Mouse (Mus musculus) liver, adult 2 months (tissue): ENCODE data around the gene Tubgcp5. TPM values are rescaled to one million over a fixed set of nuclear protein-coding genes. Genes with fewer than 3 reads are reported as not detected.

Experiments used
- DNase-seq: peaks from one replicate; pipeline ENCODE4 v3.0.0-alpha.2; 2011; ENCODE audit warnings: low read depth, low spot score; ENCODE audit errors: extremely low read depth
- H3K27ac ChIP-seq: fragments of 200-500 bp; replicated peaks from 2 replicates; pipeline ENCODE4 v1.5.1; 2012; ENCODE audit warnings: low read depth, mild to moderate bottlenecking, control low read depth, inconsistent platforms, low read length; ENCODE audit not compliant: insufficient read depth
- H3K27me3 ChIP-seq: fragments of 200-500 bp; 2 replicates; pipeline ENCODE4 v1.6.1; 2012; ENCODE audit warnings: mild to moderate bottlenecking, moderate library complexity, low read length, inconsistent platforms; ENCODE audit not compliant: control insufficient read depth, insufficient read depth
- H3K36me3 ChIP-seq: fragments of 200-500 bp; 2 replicates; pipeline ENCODE4 v1.6.1; 2012; ENCODE audit warnings: low read length, inconsistent platforms; ENCODE audit not compliant: control insufficient read depth, insufficient read depth
- H3K4me1 ChIP-seq: fragments of 200-500 bp; 2 replicates; pipeline ENCODE4 v1.6.1; 2011; ENCODE audit warnings: low read length; ENCODE audit not compliant: control insufficient read depth, insufficient read depth
- H3K4me3 ChIP-seq: fragments of 200-500 bp; 2 replicates; pipeline ENCODE4 v1.5.1; 2011; ENCODE audit warnings: low read depth, mild to moderate bottlenecking, control low read depth, low read length, moderate library complexity; ENCODE audit not compliant: insufficient read depth
- H3K79me2 ChIP-seq: fragments of 200-500 bp; 2 replicates; pipeline ENCODE4 v1.6.1; 2012; ENCODE audit warnings: inconsistent platforms, mild to moderate bottlenecking, low read length, moderate library complexity; ENCODE audit not compliant: control insufficient read depth, insufficient read depth
- H3K9ac ChIP-seq: fragments of 200-500 bp; 2 replicates; pipeline ENCODE4 v1.6.1; 2012; ENCODE audit warnings: low read depth, mild to moderate bottlenecking, control low read depth, inconsistent platforms, low read length
- CTCF ChIP-seq: fragments of 200-500 bp; IDR thresholded peaks from 2 replicates; pipeline ENCODE4 v1.5.1; 2011; ENCODE audit warnings: low read depth, low read length, control low read depth
- POLR2A ChIP-seq: fragments of 200-500 bp; IDR thresholded peaks from 2 replicates; pipeline ENCODE4 v1.6.1; 2011; ENCODE audit warnings: low read length, control low read depth; ENCODE audit not compliant: insufficient read depth; ENCODE audit errors: extremely low read depth
- WGBS: fragments of 180-500 bp; shearing (Covaris S2); methylation state at CpG from one replicate; pipeline ENCODE4 v1.1.7; 2018; 5-methylcytosine and 5-hydroxymethylcytosine counted together
- polyA plus RNA-seq: library from polyadenylated mRNA; depleted of rRNA; stranded (reverse); fragments of >200 nt; gene quantifications from 2 replicates; pipeline ENCODE4 v1.2.3, GENCODE M21; 2012; rRNA removed
- total RNA-seq: library from RNA; depleted of rRNA; stranded (reverse); fragments of >200 nt; gene quantifications from 2 replicates; pipeline ENCODE4 v1.2.3, GENCODE M21; 2014; rRNA removed

The Tubgcp5 gene
- total and polyA plus RNA-seq, 2 experiments, result 1.2 to 5.1 TPM

- Histone ChIP-seq H3K4me1 (no peaks in the 10 kb centered on the region), H3K27me3 (no peaks in the 10 kb centered on the region), H3K9ac (no peak overlapping the region), H3K79me2 (no peaks in the 10 kb centered on the region), H3K36me3 (peaks cover 64% of the 10 kb centered on the region), H3K27ac (no peak overlapping the region), H3K4me3 (no peak overlapping the region)
- 86% methylated on average over 10 of the region's 10 CpGs for whole genome bisulfite sequencing
- no peak for DNase-seq
- no peak for TF ChIP-seq CTCF
- no peak for TF ChIP-seq POLR2A
Measured at GRCm38 (mm10) chr7:55877721-55878120, 83.8 kb downstream of the Tubgcp5 start.

GRCm38 (mm10) chr7:55880882-55881281, 86.9 kb downstream of the Tubgcp5 start:
- TF ChIP-seq CTCF (no peak), POLR2A (no peak)
- Histone ChIP-seq H3K79me2 (no peaks in the 10 kb centered on the region), H3K9ac (no peak overlapping the region), H3K4me1 (no peaks in the 10 kb centered on the region), H3K36me3 (peaks cover 56% of the 10 kb centered on the region), H3K27ac (no peak overlapping the region), H3K4me3 (no peak overlapping the region), H3K27me3 (no peaks in the 10 kb centered on the region)
- 92% methylated on average over 9 of the region's 9 CpGs for WGBS
- DNase-seq, result no peak

Other genes with a start within 250 kb of the Tubgcp5 start
- gene Siglech, start 26.0 kb upstream of the Tubgcp5 start, total RNA-seq, result 0.28 and 0.54 TPM in 2 replicates
- 0.52 and 0.93 TPM in 2 replicates for gene Siglech, start 26.0 kb upstream of the Tubgcp5 start, polyA plus RNA-seq
- gene Cyfip1, start 47.6 kb downstream of the Tubgcp5 start, total RNA-seq, result 44.8 and 45.0 TPM in 2 replicates
- 14.0 and 17.3 TPM in 2 replicates for gene Cyfip1, start 47.6 kb downstream of the Tubgcp5 start, polyA plus RNA-seq
- gene Nipa2, start 168.3 kb downstream of the Tubgcp5 start, total RNA-seq, result 17.8 and 19.5 TPM in 2 replicates
- gene Nipa2, start 168.3 kb downstream of the Tubgcp5 start, polyA plus RNA-seq, result 7.2 and 9.3 TPM in 2 replicates
- 1.9 and 2.9 TPM in 2 replicates for gene Nipa1, start 225.8 kb downstream of the Tubgcp5 start, total RNA-seq
- gene Nipa1, start 225.8 kb downstream of the Tubgcp5 start, polyA plus RNA-seq, result 0.98 and 1.1 TPM in 2 replicates